Mouse (Mus musculus): Measurements from ENCODE around the gene Tshz2. TPM values are rescaled to one million over a fixed set of nuclear protein-coding genes. Genes with fewer than 3 reads are reported as not detected.

The Tshz2 gene
- polyA plus RNA-seq, 1 experiment from 2014 or later = 7.2 TPM

DNA sequence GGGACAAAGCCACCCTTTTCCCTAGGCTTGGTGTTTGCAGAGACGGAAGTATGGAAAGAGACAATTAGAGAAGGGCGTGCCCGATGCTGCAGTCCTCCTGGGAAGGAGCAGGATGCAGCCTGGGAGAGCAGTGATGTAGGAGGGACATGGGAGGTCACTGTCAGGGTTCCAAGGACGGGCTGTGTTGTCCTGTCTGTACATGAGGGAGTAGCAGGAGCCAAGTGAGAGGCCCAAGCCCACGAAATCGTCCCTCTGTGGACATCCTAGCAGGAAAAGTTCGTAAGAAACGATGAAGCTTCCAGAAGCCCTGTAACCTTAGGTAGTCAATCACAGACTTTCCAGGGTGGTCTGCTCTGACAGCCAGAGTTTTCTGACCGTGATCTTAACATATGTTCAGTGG lies 408.3 kb downstream of the Tshz2 start:
- Histone ChIP-seq H3K4me2 (ENCODE audit: low read depth, low read length) (no peak overlapping the region), H3K9me3 (ENCODE audit: control insufficient read depth, low read length) (0 out of 2 replicates have a peak, but pooled peaks cover 3% of the 10 kb centered on the region), H3K27me3 (ENCODE audit: control insufficient read depth, insufficient read depth, low read depth, low read length) (no peaks in the 10 kb centered on the region), H3K27ac (ENCODE audit: low read length) (peak overlapping the region; percentile 7; the same call in 1 of the 2 replicates), H3K9ac (ENCODE audit: low read length) (no peak overlapping the region), H3K4me1 (replicated peaks; ENCODE audit: control insufficient read depth, insufficient read depth, low read length) (peaks cover 6% of the 10 kb centered on the region; the same call in 1 of the 2 replicates), H3K36me3 (ENCODE audit: control insufficient read depth, insufficient read depth, low read length) (no peaks in the 10 kb centered on the region), H3K4me3 (ENCODE audit: low read length) (no peak overlapping the region)
- 24% methylated on average over 9 of the region's 9 CpGs for WGBS
- ATAC-seq (ENCODE audit: low read depth) = peak; percentile 65

DNA sequence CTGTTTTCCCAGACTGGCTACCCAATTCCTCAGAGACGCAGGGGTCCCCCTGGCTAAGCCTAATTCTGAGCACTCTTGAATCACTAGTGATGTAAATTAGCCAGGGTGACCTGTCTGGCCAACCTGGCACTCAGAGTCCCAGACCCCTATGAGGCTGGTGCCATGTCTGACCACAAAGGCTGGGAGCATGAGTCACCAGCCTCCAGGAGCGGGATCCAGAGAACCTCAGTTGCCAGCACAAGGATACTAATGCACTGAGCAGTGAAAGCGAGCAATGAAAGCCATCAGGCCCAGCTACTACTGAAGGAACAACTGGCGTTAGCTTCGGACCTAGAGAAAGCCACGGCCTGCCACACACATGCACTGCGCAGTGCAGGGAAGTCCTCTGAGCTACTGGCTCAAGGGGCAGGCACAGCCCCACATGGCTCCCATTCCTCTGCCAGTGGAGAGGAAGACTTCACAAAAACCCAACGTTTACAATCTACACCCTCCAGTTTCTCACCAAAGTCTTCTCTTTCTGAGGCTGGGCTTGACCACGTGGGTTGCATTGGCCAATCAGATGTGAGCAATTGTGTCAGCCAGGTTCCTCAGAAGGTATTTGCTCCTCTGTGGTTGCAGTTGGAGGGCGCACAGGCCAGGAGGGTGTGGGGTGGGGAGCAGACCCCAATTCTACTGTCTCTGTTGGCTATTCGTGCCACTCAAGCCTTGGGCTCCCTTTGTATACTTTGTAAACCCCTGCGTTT lies 409.8 kb downstream of the Tshz2 start:
- no peak overlapping the region for H3K27ac ChIP-seq (ENCODE audit: low read length)
- ATAC-seq (ENCODE audit: low read depth) = no peak
- H3K4me1 ChIP-seq (replicated peaks; ENCODE audit: control insufficient read depth, insufficient read depth, low read length) = peaks cover 6% of the 10 kb centered on the region; the same call in 1 of the 2 replicates
- no peak overlapping the region for H3K4me3 ChIP-seq (ENCODE audit: low read length)
- 0 out of 2 replicates have a peak, but pooled peaks cover 3% of the 10 kb centered on the region for H3K9me3 ChIP-seq (ENCODE audit: control insufficient read depth, low read length)
- no peak overlapping the region for H3K4me2 ChIP-seq (ENCODE audit: low read depth, low read length)
- H3K27me3 ChIP-seq (ENCODE audit: control insufficient read depth, insufficient read depth, low read depth, low read length) = no peaks in the 10 kb centered on the region
- no peak overlapping the region for H3K9ac ChIP-seq (ENCODE audit: low read length)
- 76% methylated on average over 12 of the region's 12 CpGs for WGBS
- H3K36me3 ChIP-seq (ENCODE audit: control insufficient read depth, insufficient read depth, low read length) = no peaks in the 10 kb centered on the region

GRCm38 (mm10) chr2:170043290-170043689 lies 410.5 kb downstream of the Tshz2 start:
- H3K36me3 ChIP-seq (ENCODE audit: control insufficient read depth, insufficient read depth, low read length) = no peaks in the 10 kb centered on the region
- H3K4me2 ChIP-seq (ENCODE audit: low read depth, low read length) = no peak overlapping the region

DNA sequence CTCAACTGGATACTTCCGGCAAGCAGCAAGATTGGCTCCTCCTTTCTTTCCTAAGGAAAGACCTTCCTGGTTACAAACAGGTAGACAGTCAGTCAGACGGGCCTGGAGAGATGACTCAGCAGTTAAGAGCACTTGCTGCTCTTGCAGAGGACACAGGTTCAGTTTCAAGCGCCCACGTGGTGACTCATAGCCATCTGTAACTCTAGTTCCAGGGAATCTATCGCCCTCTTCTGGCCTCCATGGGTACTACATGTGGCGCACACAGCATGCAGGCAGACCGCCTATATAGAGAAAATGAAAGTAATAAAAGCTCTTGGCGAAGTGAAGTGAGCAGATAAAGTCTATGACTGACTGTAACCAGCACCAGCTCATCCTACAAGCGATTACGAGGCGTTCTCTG lies 413.1 kb downstream of the Tshz2 start:
- no peak overlapping the region for H3K27ac ChIP-seq (ENCODE audit: low read length)
- WGBS = 83% methylated on average over 11 of the region's 11 CpGs

More at GRCm38 (mm10) chr2:170043290-170043689, 410.5 kb downstream of the Tshz2 start:
- H3K9ac ChIP-seq (ENCODE audit: low read length) = no peak overlapping the region
- H3K27ac ChIP-seq (ENCODE audit: low read length) = no peak overlapping the region
- H3K27me3 ChIP-seq (ENCODE audit: control insufficient read depth, insufficient read depth, low read depth, low read length) = no peaks in the 10 kb centered on the region
- no peak overlapping the region for H3K4me3 ChIP-seq (ENCODE audit: low read length)
- 59% methylated on average over 8 of the region's 10 CpGs for WGBS
- 0 out of 2 replicates have a peak, but pooled peaks cover 3% of the 10 kb centered on the region for H3K9me3 ChIP-seq (ENCODE audit: control insufficient read depth, low read length)
- ATAC-seq (ENCODE audit: low read depth) = no peak
- peaks cover 6% of the 10 kb centered on the region; the same call in 1 of the 2 replicates for H3K4me1 ChIP-seq (replicated peaks; ENCODE audit: control insufficient read depth, insufficient read depth, low read length)

GRCm38 (mm10) chr2:170046371-170047145 lies 413.7 kb downstream of the Tshz2 start:
- Histone ChIP-seq H3K4me2 (ENCODE audit: low read depth, low read length) (no peak overlapping the region), H3K9ac (ENCODE audit: low read length) (no peak overlapping the region), H3K9me3 (ENCODE audit: control insufficient read depth, low read length) (0 out of 2 replicates have a peak, but pooled peaks cover 3% of the 10 kb centered on the region), H3K4me3 (ENCODE audit: low read length) (no peak overlapping the region), H3K27ac (ENCODE audit: low read length) (no peak overlapping the region), H3K36me3 (ENCODE audit: control insufficient read depth, insufficient read depth, low read length) (no peaks in the 10 kb centered on the region), H3K27me3 (ENCODE audit: control insufficient read depth, insufficient read depth, low read depth, low read length) (no peaks in the 10 kb centered on the region), H3K4me1 (replicated peaks; ENCODE audit: control insufficient read depth, insufficient read depth, low read length) (no peaks in the 10 kb centered on the region)
- 84% methylated on average over 9 of the region's 9 CpGs for WGBS
- no peak for ATAC-seq (ENCODE audit: low read depth)

More for the DNA sequence above, 413.1 kb downstream of the Tshz2 start:
- peaks cover 3% of the 10 kb centered on the region; the same call in 1 of the 2 replicates for H3K4me1 ChIP-seq (replicated peaks; ENCODE audit: control insufficient read depth, insufficient read depth, low read length)
- 0 out of 2 replicates have a peak, but pooled peaks cover 3% of the 10 kb centered on the region for H3K9me3 ChIP-seq (ENCODE audit: control insufficient read depth, low read length)
- no peaks in the 10 kb centered on the region for H3K36me3 ChIP-seq (ENCODE audit: control insufficient read depth, insufficient read depth, low read length)
- no peaks in the 10 kb centered on the region for H3K27me3 ChIP-seq (ENCODE audit: control insufficient read depth, insufficient read depth, low read depth, low read length)
- no peak overlapping the region for H3K4me2 ChIP-seq (ENCODE audit: low read depth, low read length)
- no peak for ATAC-seq (ENCODE audit: low read depth)
- no peak overlapping the region for H3K4me3 ChIP-seq (ENCODE audit: low read length)
- no peak overlapping the region for H3K9ac ChIP-seq (ENCODE audit: low read length)

DNA sequence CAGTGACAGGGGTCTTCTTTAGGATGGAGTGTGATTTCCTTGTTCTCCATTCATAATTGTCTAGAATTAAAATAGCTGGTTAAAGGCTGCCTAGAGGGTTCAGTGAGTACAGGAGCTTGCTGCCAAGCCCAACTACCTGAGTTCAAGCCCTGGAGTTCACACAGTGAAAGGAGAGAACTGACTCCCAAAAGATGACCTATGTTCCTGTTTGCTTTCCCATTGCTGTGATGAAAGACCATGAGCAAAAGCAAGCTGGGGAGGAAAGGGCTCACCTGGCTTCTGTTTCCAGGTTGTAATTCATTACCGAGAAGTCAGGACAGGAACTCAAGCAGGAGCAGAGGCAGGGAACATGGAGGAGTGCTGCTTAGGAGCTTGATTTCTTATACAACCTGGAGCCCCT lies 416.0 kb downstream of the Tshz2 start:
- Histone ChIP-seq H3K9me3 (ENCODE audit: control insufficient read depth, low read length) (0 out of 2 replicates have a peak, but pooled peaks cover 3% of the 10 kb centered on the region), H3K4me2 (ENCODE audit: low read depth, low read length) (no peak overlapping the region), H3K4me3 (ENCODE audit: low read length) (no peak overlapping the region), H3K27ac (ENCODE audit: low read length) (no peak overlapping the region), H3K4me1 (replicated peaks; ENCODE audit: control insufficient read depth, insufficient read depth, low read length) (no peaks in the 10 kb centered on the region), H3K27me3 (ENCODE audit: control insufficient read depth, insufficient read depth, low read depth, low read length) (no peaks in the 10 kb centered on the region), H3K9ac (ENCODE audit: low read length) (no peak overlapping the region), H3K36me3 (ENCODE audit: control insufficient read depth, insufficient read depth, low read length) (no peaks in the 10 kb centered on the region)
- ATAC-seq (ENCODE audit: low read depth) = no peak
- 84% methylated on average over 1 of the region's 1 CpGs for WGBS

- no peaks in the 10 kb centered on the region for H3K27me3 ChIP-seq (ENCODE audit: control insufficient read depth, insufficient read depth, low read depth, low read length)
- WGBS = 49% methylated on average over 5 of the region's 5 CpGs
- H3K4me3 ChIP-seq (ENCODE audit: low read length) = no peak overlapping the region
These were observed 417.8 kb downstream of the Tshz2 start for GRCm38 (mm10) chr2:170050651-170051050.

GRCm38 (mm10) chr2:170051441-170051840 lies 418.6 kb downstream of the Tshz2 start:
- H3K27ac ChIP-seq (ENCODE audit: low read length) = no peak overlapping the region
- 93% methylated on average over 6 of the region's 6 CpGs for WGBS
- H3K9ac ChIP-seq (ENCODE audit: low read length) = no peak overlapping the region
- no peak overlapping the region for H3K4me3 ChIP-seq (ENCODE audit: low read length)
- no peaks in the 10 kb centered on the region; the same call in 1 of the 2 replicates for H3K4me1 ChIP-seq (replicated peaks; ENCODE audit: control insufficient read depth, insufficient read depth, low read length)
- no peaks in the 10 kb centered on the region for H3K27me3 ChIP-seq (ENCODE audit: control insufficient read depth, insufficient read depth, low read depth, low read length)
- no peak for ATAC-seq (ENCODE audit: low read depth)
- H3K36me3 ChIP-seq (ENCODE audit: control insufficient read depth, insufficient read depth, low read length) = no peaks in the 10 kb centered on the region
- H3K4me2 ChIP-seq (ENCODE audit: low read depth, low read length) = no peak overlapping the region
- H3K9me3 ChIP-seq (ENCODE audit: control insufficient read depth, low read length) = no peaks in the 10 kb centered on the region

More at GRCm38 (mm10) chr2:170050651-170051050, 417.8 kb downstream of the Tshz2 start:
- no peak for ATAC-seq (ENCODE audit: low read depth)
- H3K4me2 ChIP-seq (ENCODE audit: low read depth, low read length) = no peak overlapping the region
- H3K9ac ChIP-seq (ENCODE audit: low read length) = no peak overlapping the region
- no peaks in the 10 kb centered on the region for H3K36me3 ChIP-seq (ENCODE audit: control insufficient read depth, insufficient read depth, low read length)
- H3K9me3 ChIP-seq (ENCODE audit: control insufficient read depth, low read length) = 0 out of 2 replicates have a peak, but pooled peaks cover 3% of the 10 kb centered on the region
- no peaks in the 10 kb centered on the region; the same call in 1 of the 2 replicates for H3K4me1 ChIP-seq (replicated peaks; ENCODE audit: control insufficient read depth, insufficient read depth, low read length)
- no peak overlapping the region for H3K27ac ChIP-seq (ENCODE audit: low read length)

- no peak overlapping the region for H3K4me2 ChIP-seq (ENCODE audit: low read depth, low read length)
- 58% methylated on average over 12 of the region's 12 CpGs for WGBS
- H3K4me1 ChIP-seq (replicated peaks; ENCODE audit: control insufficient read depth, insufficient read depth, low read length) = peaks cover 2% of the 10 kb centered on the region; the same call in 1 of the 2 replicates
- no peaks in the 10 kb centered on the region for H3K27me3 ChIP-seq (ENCODE audit: control insufficient read depth, insufficient read depth, low read depth, low read length)
- ATAC-seq (ENCODE audit: low read depth) = 0 out of 2 replicates have a peak, but pooled peaks have one; percentile 18
- H3K27ac ChIP-seq (ENCODE audit: low read length) = no peak overlapping the region
- no peak overlapping the region for H3K9ac ChIP-seq (ENCODE audit: low read length)
- H3K36me3 ChIP-seq (ENCODE audit: control insufficient read depth, insufficient read depth, low read length) = no peaks in the 10 kb centered on the region
- H3K4me3 ChIP-seq (ENCODE audit: low read length) = no peak overlapping the region
- peaks cover under 1% of the 10 kb centered on the region; the same call in 1 of the 2 replicates for H3K9me3 ChIP-seq (ENCODE audit: control insufficient read depth, low read length)
These were observed 422.1 kb downstream of the Tshz2 start for GRCm38 (mm10) chr2:170054943-170055342.
